Mouse (Mus musculus) forebrain, embryonic 15.5 days (tissue): Measurements from ENCODE around the gene Notch4. TPM values are rescaled to one million over a fixed set of nuclear protein-coding genes. Genes with fewer than 3 reads are reported as not detected.
"Not testable (repeated sequence)": the region's sequence is repeated elsewhere in the genome, so short reads cannot be mapped to it uniquely, and the experiment has no call there.

Source experiments
- ATAC-seq: fragments of 200-750 bp; cut with Nextera tagmentation; replicated peaks from 2 replicates; pipeline ENCODE4 v1.8.0; 2017; ENCODE audit warnings: mild to moderate bottlenecking, moderate TSS enrichment, moderate library complexity
- H3K27ac ChIP-seq: fragments of 300-500 bp; sonication (generic); replicated peaks from 2 replicates; pipeline ENCODE4 v1.5.1; 2015; ENCODE audit warnings: mild to moderate bottlenecking, inconsistent platforms
- H3K27me3 ChIP-seq: fragments of 300-500 bp; sonication (generic); 2 replicates; pipeline ENCODE4 v1.6.1; 2015; ENCODE audit warnings: inconsistent platforms
- H3K36me3 ChIP-seq: fragments of 300-500 bp; sonication (generic); 2 replicates; pipeline ENCODE4 v1.6.1; 2015; ENCODE audit warnings: mild to moderate bottlenecking, inconsistent platforms
- H3K4me1 ChIP-seq: fragments of 300-500 bp; sonication (generic); 2 replicates; pipeline ENCODE4 v1.6.1; 2015; ENCODE audit warnings: inconsistent platforms
- H3K4me2 ChIP-seq: fragments of 300-500 bp; sonication (generic); replicated peaks from 2 replicates; pipeline ENCODE4 v1.6.1; 2015; ENCODE audit warnings: mild to moderate bottlenecking, inconsistent platforms
- H3K4me3 ChIP-seq: fragments of 300-500 bp; sonication (generic); 2 replicates; pipeline ENCODE4 v1.5.1; 2015; ENCODE audit warnings: mild to moderate bottlenecking, inconsistent platforms
- H3K9ac ChIP-seq: fragments of 300-500 bp; sonication (generic); replicated peaks from 2 replicates; pipeline ENCODE4 v1.6.1; 2015; ENCODE audit warnings: mild to moderate bottlenecking, inconsistent platforms
- H3K9me3 ChIP-seq: fragments of 300-500 bp; sonication (generic); 2 replicates; pipeline ENCODE4 v1.6.1; 2016; ENCODE audit warnings: inconsistent platforms
- WGBS: fragments of 180-500 bp; shearing (Covaris S2); methylation state at CpG from one replicate; pipeline ENCODE4 v1.1.7; 2015; ENCODE audit warnings: mixed read lengths; 5-methylcytosine and 5-hydroxymethylcytosine counted together
- polyA plus RNA-seq: library from polyadenylated mRNA; unstranded; fragments of >200 nt; fragmentation: Nextera tagmentation; extraction: Ambion mirVana; gene quantifications from 2 replicates; pipeline ENCODE4 v1.2.1, GENCODE M21; 2015

The Notch4 gene
- polyA plus RNA-seq = 5.8 and 6.1 TPM in 2 replicates

- H3K4me3 ChIP-seq = no peak within 1 kb of the TSS
- no peaks in the 10 kb centered on the region for H3K27me3 ChIP-seq
- H3K4me2 ChIP-seq = no peak within 1 kb of the TSS
- H3K36me3 ChIP-seq = no peaks in the 10 kb centered on the region
- 0 out of 2 replicates have a peak within 1 kb of the TSS, but pooled peaks have one; percentile 18 for H3K27ac ChIP-seq
- ATAC-seq = no peak
- H3K4me1 ChIP-seq = no peaks in the 10 kb centered on the region
- H3K9me3 ChIP-seq = no peaks in the 10 kb centered on the region
- 15% methylated on average over 6 of the region's 6 CpGs for WGBS
- H3K9ac ChIP-seq = no peak within 1 kb of the TSS
Measured at GRCm38 (mm10) chr17:34564003-34564421, at the start of gene Notch4. TSS of gene Notch4 (plus strand) at chr17:34564268.

- no peak overlapping the region for H3K9ac ChIP-seq
- H3K4me2 ChIP-seq = no peak overlapping the region
- no peaks in the 10 kb centered on the region for H3K27me3 ChIP-seq
- H3K36me3 ChIP-seq = no peaks in the 10 kb centered on the region
- WGBS = 91% methylated on average over 2 of the region's 2 CpGs
- H3K4me1 ChIP-seq = no peaks in the 10 kb centered on the region
- ATAC-seq = no peak
- no peak overlapping the region for H3K27ac ChIP-seq
- no peak overlapping the region for H3K4me3 ChIP-seq
- H3K9me3 ChIP-seq = no peaks in the 10 kb centered on the region
Measured at GRCm38 (mm10) chr17:34516514-34516913, 47.6 kb upstream of the Notch4 start.

- no peak for ATAC-seq
- no peak within 1 kb of the TSS for H3K4me2 ChIP-seq
Measured at GRCm38 (mm10) chr17:34517252-34517651, 46.8 kb upstream of the Notch4 start, which contains the start of gene Btnl6. TSS of gene Btnl6 (minus strand) at chr17:34517352.

GRCm38 (mm10) chr17:34517795-34518194, 46.3 kb upstream of the Notch4 start:
- Histone ChIP-seq H3K27ac (no peak overlapping the region), H3K4me1 (no peaks in the 10 kb centered on the region), H3K27me3 (no peaks in the 10 kb centered on the region), H3K9ac (no peak overlapping the region), H3K36me3 (no peaks in the 10 kb centered on the region), H3K4me3 (no peak overlapping the region), H3K4me2 (no peak overlapping the region), H3K9me3 (no peaks in the 10 kb centered on the region)
- ATAC-seq = no peak
- 87% methylated on average over 4 of the region's 4 CpGs for WGBS

More at GRCm38 (mm10) chr17:34517252-34517651, 46.8 kb upstream of the Notch4 start, which contains the start of gene Btnl6:
- 87% methylated on average over 4 of the region's 4 CpGs for WGBS
- H3K9ac ChIP-seq = no peak within 1 kb of the TSS
- H3K27ac ChIP-seq = no peak within 1 kb of the TSS
- H3K9me3 ChIP-seq = no peaks in the 10 kb centered on the region
- H3K4me1 ChIP-seq = no peaks in the 10 kb centered on the region
- H3K4me3 ChIP-seq = no peak within 1 kb of the TSS
- no peaks in the 10 kb centered on the region for H3K27me3 ChIP-seq
- H3K36me3 ChIP-seq = no peaks in the 10 kb centered on the region

GRCm38 (mm10) chr17:34518571-34518970, 45.5 kb upstream of the Notch4 start:
- H3K4me2 ChIP-seq, H3K36me3 ChIP-seq, H3K27ac ChIP-seq, H3K9me3 ChIP-seq, ATAC-seq, H3K9ac ChIP-seq, H3K4me1 ChIP-seq, H3K27me3 ChIP-seq, H3K4me3 ChIP-seq: not testable (repeated sequence)
- WGBS = 79% methylated on average over 3 of the region's 3 CpGs

- Histone ChIP-seq H3K27ac (no peak overlapping the region), H3K4me3 (no peak overlapping the region), H3K4me1 (no peaks in the 10 kb centered on the region), H3K27me3 (no peaks in the 10 kb centered on the region), H3K4me2 (no peak overlapping the region), H3K36me3 (no peaks in the 10 kb centered on the region), H3K9ac (no peak overlapping the region), H3K9me3 (no peaks in the 10 kb centered on the region)
- 80% methylated on average over 1 of the region's 1 CpGs for WGBS
- no peak for ATAC-seq
Measured at GRCm38 (mm10) chr17:34519001-34519400, 45.1 kb upstream of the Notch4 start.

- Histone ChIP-seq H3K4me1 (no peaks in the 10 kb centered on the region), H3K27ac (no peak overlapping the region), H3K4me2 (no peak overlapping the region), H3K27me3 (no peaks in the 10 kb centered on the region), H3K4me3 (no peak overlapping the region), H3K36me3 (no peaks in the 10 kb centered on the region), H3K9ac (no peak overlapping the region), H3K9me3 (no peaks in the 10 kb centered on the region)
- 79% methylated on average over 3 of the region's 3 CpGs for WGBS
- ATAC-seq = no peak
Measured at GRCm38 (mm10) chr17:34532671-34533070, 31.4 kb upstream of the Notch4 start.

- not testable (repeated sequence) for H3K36me3 ChIP-seq, H3K9ac ChIP-seq, H3K9me3 ChIP-seq, H3K27ac ChIP-seq, H3K4me2 ChIP-seq, H3K4me3 ChIP-seq, ATAC-seq, H3K4me1 ChIP-seq, H3K27me3 ChIP-seq
- 93% methylated on average over 13 of the region's 13 CpGs for WGBS
Measured at GRCm38 (mm10) chr17:34543567-34543966, 20.5 kb upstream of the Notch4 start.

GRCm38 (mm10) chr17:34546797-34547196, 17.3 kb upstream of the Notch4 start:
- Histone ChIP-seq H3K4me3 (no peak overlapping the region), H3K27ac (no peak overlapping the region), H3K9ac (no peak overlapping the region), H3K9me3 (no peaks in the 10 kb centered on the region), H3K36me3 (no peaks in the 10 kb centered on the region), H3K4me2 (no peak overlapping the region), H3K27me3 (no peaks in the 10 kb centered on the region), H3K4me1 (no peaks in the 10 kb centered on the region)
- no peak for ATAC-seq
- WGBS = 78% methylated on average over 1 of the region's 1 CpGs

GRCm38 (mm10) chr17:34547601-34548000, 16.5 kb upstream of the Notch4 start:
- H3K36me3 ChIP-seq = no peaks in the 10 kb centered on the region
- H3K27me3 ChIP-seq = no peaks in the 10 kb centered on the region
- H3K4me2 ChIP-seq = no peak overlapping the region
- no peak overlapping the region for H3K27ac ChIP-seq
- no peaks in the 10 kb centered on the region for H3K9me3 ChIP-seq
- no peak overlapping the region for H3K9ac ChIP-seq
- no peak for ATAC-seq
- 92% methylated on average over 4 of the region's 4 CpGs for WGBS
- no peak overlapping the region for H3K4me3 ChIP-seq
- no peaks in the 10 kb centered on the region for H3K4me1 ChIP-seq

GRCm38 (mm10) chr17:34549156-34549555, 14.9 kb upstream of the Notch4 start:
- H3K9me3 ChIP-seq = no peaks in the 10 kb centered on the region
- no peak overlapping the region for H3K4me3 ChIP-seq
- H3K9ac ChIP-seq = no peak overlapping the region
- no peak for ATAC-seq
- H3K27ac ChIP-seq = no peak overlapping the region
- no peaks in the 10 kb centered on the region for H3K27me3 ChIP-seq
- H3K4me1 ChIP-seq = no peaks in the 10 kb centered on the region
- 92% methylated on average over 3 of the region's 3 CpGs for WGBS
- no peaks in the 10 kb centered on the region for H3K36me3 ChIP-seq
- no peak overlapping the region for H3K4me2 ChIP-seq

- no peaks in the 10 kb centered on the region for H3K36me3 ChIP-seq
- ATAC-seq = no peak
- no peak overlapping the region for H3K9ac ChIP-seq
- H3K9me3 ChIP-seq = no peaks in the 10 kb centered on the region
- H3K4me1 ChIP-seq = no peaks in the 10 kb centered on the region
- WGBS = 83% methylated on average over 2 of the region's 2 CpGs
- H3K27me3 ChIP-seq = no peaks in the 10 kb centered on the region
- H3K27ac ChIP-seq = no peak overlapping the region
- no peak overlapping the region for H3K4me2 ChIP-seq
- H3K4me3 ChIP-seq = no peak overlapping the region
Measured at GRCm38 (mm10) chr17:34549843-34550242, 14.2 kb upstream of the Notch4 start.

- Histone ChIP-seq H3K4me3 (no peak overlapping the region), H3K4me1 (no peaks in the 10 kb centered on the region), H3K9me3 (no peaks in the 10 kb centered on the region), H3K9ac (no peak overlapping the region), H3K27ac (no peak overlapping the region), H3K27me3 (no peaks in the 10 kb centered on the region), H3K4me2 (no peak overlapping the region), H3K36me3 (no peaks in the 10 kb centered on the region)
- WGBS = 23% methylated on average over 5 of the region's 5 CpGs
- ATAC-seq = no peak
Measured at GRCm38 (mm10) chr17:34555483-34555882, 8.6 kb upstream of the Notch4 start.
